Mouse (Mus musculus): ENCODE data around the gene Casp4.

DNA sequence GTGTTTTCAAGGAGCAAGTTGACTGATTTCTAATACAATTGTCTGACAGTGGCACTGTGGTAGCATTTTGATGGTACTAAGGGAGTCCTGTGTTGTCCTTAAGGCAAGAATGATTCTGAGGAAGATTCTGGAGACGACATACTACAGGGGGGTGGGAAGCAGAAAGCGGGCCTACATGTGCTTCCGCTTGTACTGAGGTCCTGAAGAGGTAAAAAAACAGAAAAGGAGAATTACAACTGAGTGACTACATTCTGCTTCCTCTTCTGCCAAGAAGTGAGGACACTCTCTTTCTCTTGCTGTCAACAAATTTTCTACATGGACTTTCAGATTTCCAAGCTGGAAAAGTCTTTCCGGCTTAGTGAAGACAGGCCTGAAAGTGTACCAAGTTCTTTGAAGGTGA lies 35.5 kb downstream of the Casp4 start:
- TF ChIP-seq POLR2A (IDR thresholded peaks at IDR 0.05; ENCODE audit: insufficient read length, low read depth), result no peak
- no peak for TF ChIP-seq REST (IDR thresholded peaks at IDR 0.05; ENCODE audit: insufficient read depth, insufficient read length)
- TF ChIP-seq TCF12 (IDR thresholded peaks at IDR 0.05; ENCODE audit: insufficient read depth, poor library complexity, severe bottlenecking), result no peak
- no peak for TF ChIP-seq E2F4 (IDR thresholded peaks at IDR 0.05; ENCODE audit: insufficient read depth)
- TF ChIP-seq MYOD1 (IDR thresholded peaks at IDR 0.05; ENCODE audit: control insufficient read depth in 1 of 3, insufficient read length in 2 of 3, low read depth in 2 of 3), result no peak
- no peak for TF ChIP-seq USF1 (IDR thresholded peaks at IDR 0.05; ENCODE audit: low read depth)
- no peak for TF ChIP-seq MAX (IDR thresholded peaks at IDR 0.05; ENCODE audit: low read depth)
- no peak for TF ChIP-seq POLR2AphosphoS2 (IDR thresholded peaks at IDR 0.05; ENCODE audit: insufficient read length, low read depth)
